Mouse (Mus musculus): ENCODE results near the gene Cap2.

The Cap2 gene

DNA sequence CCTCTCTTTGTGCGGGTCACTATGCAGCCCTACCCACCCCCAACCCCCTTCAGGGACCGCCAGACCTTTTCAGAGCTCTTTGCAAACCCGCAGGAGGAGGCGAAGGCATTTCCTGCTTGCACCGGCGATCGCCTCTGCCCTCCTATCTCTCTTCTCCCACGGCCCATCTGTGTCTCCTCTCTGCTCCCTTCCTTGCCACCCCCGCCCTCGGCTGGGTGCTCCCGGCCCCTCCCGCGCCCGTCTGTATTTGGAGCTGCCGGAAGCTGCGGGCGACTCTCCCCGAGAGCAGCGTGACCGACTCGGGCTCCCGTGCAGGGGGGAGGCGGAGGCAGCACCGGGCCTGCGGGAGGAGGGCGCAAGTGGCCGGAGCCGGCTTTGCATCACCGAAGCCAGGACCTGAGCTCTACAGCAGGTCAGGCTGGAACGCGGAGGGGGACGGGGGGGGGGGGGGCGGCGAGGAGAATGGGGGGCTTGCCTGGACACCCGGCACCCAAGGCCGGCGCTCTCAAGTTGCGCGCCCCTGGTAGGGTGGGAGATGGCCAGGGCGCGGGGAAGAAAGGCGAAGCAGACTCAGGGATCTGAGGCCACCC lies at the start of gene Cap2:
Gene Cap2, plus strand, starts transcription at position 49 of the 590 bp plus-strand sequence.
- DNase-seq (ENCODE audit: extremely low spot score, low read depth, low spot score): no peak

DNA sequence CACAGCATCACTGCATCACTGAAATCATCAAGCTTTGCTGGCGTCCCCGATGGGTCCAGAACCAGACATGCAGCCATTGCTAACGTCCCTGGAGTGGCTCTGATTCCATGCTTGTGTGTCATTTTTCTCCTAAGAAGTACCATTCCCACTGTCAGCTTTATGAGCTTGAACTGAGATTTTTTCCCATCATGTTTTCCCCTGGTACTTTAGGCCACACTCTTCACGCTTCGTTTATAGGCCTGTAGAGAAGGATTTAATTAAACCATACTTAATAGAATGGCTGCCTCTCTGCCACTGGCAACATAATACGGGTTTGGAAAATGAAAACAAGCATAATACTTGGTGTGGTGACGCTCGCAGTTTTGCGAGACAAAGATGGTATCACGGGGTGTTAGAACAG lies 42.1 kb upstream of the Cap2 start:
- DNase-seq (ENCODE audit: extremely low spot score, low read depth, low spot score): no peak

DNA sequence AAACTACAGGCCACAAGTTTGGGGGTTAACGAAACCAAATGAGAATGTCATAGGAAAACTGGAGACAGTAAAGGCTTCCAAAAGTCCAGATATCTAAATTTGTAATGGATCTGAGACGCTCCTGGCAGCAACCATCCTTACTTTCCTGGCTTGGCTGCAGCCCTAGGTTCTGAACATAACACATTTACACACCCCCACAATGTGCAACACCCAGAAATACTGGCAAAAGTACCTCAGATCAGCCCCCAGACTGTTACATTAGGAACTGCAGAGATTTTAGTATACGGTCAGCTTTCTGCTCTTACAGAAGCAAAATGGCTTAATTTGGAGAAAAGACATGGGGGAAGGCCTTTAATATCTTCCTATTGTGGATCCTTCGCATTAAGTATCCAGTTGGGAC lies 39.4 kb upstream of the Cap2 start:
- no peak for DNase-seq (ENCODE audit: extremely low spot score, low read depth, low spot score)

DNA sequence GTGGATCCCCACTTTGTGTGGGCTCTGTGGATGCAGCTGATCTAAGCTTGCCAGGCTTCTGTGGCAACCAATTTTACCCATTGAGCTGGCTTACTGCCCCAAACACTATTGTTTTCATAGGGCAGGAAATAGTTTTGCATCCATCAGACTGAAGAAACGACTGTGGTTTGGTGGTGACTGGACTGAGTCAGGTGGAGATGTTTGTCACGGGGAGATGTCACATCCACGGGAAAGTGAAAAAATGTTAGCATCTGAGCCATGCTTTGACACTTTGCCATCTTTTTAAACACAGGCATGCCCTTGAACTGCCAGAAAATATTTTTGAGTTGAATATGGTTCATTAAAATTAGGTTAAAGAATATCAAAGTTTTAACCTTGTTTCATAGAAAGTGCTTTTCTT lies 37.9 kb upstream of the Cap2 start:
- no peak for DNase-seq (ENCODE audit: extremely low spot score, low read depth, low spot score)

DNA sequence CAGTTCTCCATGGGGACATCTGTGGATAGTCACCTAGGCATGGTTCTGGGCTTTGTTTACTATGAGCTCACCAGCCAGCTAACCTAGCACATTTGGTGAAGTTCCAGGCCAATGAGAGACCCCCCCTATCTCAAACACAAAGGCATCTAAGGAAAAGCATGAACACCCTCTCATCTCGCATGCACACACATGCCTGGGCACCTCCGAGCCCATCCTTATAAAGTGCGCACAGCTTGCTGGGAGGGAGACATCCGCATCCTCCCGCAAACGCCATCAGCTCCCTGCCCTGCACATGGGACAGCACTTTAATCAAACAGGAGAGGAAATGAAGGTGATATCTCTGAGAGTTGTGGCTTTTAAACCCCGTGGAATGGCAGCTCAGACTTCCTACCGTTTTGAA lies 33.4 kb upstream of the Cap2 start:
- no peak for DNase-seq (ENCODE audit: extremely low spot score, low read depth, low spot score)

DNA sequence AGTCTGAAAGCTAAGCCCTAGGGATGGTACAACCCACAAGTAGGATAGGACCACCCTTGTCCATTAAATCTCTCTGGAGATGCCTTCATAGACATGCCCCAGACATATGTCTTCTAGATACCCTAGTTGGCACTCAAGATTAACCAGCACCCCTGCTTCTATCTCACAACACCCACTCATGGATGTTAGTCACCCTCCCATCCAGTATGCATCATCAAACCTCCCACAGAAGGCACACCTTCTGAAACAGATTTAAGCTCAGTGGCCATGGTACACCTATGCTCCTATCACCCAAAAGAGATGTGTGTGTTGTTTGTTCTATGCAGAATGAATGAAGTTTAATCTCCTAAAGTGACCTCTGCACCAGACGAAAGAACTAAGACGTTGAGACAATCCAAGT lies 32.1 kb upstream of the Cap2 start:
- no peak for DNase-seq (ENCODE audit: extremely low spot score, low read depth, low spot score)

DNA sequence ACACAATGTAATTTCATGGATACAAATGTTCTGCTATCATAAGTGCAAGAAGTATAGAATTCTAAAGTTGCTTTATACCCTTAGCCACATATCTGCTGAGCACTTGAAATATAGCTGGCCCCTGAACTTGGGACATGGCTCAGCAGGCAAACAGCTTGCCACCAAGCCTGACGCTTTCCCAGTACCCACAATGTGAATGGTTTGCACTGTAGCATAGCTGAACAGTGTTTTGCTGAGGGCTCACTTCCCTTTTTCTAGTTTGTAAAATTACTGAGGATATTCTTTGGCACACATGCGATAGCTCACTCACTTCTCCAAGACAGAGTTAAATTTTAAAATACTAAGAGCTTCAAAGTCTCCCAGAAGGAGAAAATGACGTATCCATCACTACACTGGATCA lies 20.4 kb upstream of the Cap2 start:
- no peak for DNase-seq (ENCODE audit: extremely low spot score, low read depth, low spot score)

DNA sequence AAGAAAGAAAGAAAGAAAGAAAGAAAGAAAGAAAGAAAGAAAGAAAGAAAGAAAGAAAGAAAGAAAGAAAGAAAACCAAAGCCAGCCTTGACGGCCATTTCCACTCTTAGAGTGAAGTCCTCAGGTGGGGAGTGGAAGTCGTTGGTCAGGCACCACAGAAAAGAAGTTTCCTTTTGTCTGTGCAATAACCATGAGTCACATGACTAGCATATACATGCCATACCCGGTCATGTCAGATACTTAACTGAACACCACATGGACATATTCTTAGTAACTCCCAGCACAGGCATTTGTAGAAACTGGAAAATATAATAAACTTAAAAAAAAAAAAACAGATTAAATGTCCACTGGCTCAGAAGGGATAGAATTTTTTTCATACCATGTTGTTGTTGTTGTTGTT lies 16.0 kb upstream of the Cap2 start:
- DNase-seq (ENCODE audit: extremely low spot score, low read depth, low spot score): no peak

DNA sequence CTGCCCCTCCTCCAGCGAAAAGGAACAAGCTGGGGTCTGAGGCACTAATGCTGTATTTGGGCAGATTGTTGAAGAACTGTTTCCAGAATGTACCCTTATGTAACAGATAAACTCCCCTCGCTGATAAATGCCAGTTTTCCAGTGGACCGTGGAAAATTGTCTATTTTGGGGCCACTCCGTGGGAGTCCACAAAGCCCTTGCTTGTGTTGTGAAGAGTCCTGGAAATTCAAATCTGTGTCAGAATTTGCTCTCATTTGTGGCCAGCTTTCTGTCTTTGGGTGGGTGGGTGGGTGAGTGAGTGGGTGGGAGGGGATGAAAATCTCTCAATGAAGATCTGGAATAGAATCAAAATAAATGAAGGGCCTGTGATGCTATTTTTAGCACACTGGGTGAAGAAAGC lies 13.5 kb upstream of the Cap2 start:
- no peak for DNase-seq (ENCODE audit: extremely low spot score, low read depth, low spot score)

DNA sequence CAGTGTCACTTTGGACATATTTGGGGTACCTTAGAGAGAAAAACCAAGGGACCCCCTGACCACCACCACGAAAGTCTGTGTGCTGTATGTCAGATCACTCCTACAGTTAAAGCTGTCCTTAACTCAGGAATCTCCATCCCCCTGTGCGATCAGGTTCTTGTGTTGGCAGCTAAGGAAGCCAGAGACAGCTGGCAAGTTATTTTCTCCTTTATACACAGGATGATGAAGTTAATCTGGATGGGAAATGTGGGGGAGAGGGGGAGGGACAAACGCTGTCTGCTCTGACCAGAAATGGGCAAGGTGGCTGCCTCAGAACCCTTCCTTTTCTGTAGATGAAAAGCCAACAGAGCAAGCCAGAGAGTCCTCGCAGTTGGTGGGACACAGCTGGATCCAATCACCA lies 11.0 kb upstream of the Cap2 start:
- no peak for DNase-seq (ENCODE audit: extremely low spot score, low read depth, low spot score)

DNA sequence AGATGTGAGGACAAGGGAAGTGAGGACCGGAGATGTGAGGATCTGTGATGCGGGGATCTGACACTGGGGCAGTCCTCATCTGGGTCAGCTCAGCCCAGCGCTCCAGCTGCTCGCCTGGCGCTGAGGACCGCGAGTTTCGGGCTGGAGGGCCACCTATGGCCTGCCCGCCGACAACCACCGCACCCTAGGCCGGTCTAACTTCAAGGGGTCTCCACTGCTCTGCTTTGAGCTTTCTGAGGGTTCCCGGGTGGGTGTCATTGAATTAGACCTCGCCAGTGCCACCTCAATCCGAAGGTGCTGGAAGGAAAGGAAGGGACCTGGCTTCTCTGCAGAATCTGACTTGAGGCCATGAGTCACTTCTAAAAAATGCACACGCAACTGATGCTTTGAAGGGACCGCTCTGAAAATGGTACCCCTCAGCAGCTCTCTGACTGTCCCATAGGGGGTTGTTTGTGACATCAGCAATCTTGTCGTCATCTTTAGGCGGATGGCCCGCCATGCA lies 793 bp downstream of the Cap2 start:
- no peak for DNase-seq (ENCODE audit: extremely low spot score, low read depth, low spot score)

DNA sequence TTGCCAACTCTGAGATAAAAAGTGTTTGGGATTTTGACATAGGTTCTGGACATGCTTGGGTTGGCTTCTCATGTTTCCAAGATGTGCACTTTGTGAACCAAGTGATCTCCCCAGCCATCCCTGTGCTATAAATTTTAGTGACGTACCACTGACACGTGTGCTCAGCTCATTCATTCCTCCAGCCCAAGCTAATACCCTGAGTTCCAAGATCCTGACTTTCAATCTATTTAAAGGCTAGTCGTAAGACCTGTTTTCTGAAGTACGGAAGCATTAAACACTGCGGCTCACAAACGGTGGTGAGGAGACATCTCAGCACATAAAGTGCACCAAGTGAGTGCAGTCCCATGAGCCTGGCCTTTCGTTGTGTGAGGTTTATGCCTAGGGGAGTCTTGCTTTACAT lies 6.3 kb downstream of the Cap2 start:
- DNase-seq (ENCODE audit: extremely low spot score, low read depth, low spot score): no peak

DNA sequence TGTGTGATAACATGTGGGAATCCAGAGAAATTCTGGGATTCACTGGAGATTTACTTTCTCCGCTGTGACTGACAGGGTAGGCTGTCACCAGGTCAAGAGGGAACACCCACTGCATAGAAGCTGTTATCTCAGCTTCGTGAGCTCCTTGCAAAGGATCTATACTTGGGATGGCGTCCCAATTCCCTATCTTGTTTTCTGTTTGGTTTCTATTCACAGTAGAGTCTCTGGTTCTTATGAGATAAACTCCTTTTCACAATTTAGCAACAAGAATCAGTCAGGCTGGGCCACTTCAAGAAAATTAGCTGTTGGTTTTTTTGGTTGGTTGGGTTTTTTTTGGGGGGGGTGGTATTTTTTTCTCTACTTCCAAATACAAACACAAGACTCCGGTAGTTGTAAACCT lies 7.2 kb downstream of the Cap2 start:
- DNase-seq (ENCODE audit: extremely low spot score, low read depth, low spot score): no peak

DNA sequence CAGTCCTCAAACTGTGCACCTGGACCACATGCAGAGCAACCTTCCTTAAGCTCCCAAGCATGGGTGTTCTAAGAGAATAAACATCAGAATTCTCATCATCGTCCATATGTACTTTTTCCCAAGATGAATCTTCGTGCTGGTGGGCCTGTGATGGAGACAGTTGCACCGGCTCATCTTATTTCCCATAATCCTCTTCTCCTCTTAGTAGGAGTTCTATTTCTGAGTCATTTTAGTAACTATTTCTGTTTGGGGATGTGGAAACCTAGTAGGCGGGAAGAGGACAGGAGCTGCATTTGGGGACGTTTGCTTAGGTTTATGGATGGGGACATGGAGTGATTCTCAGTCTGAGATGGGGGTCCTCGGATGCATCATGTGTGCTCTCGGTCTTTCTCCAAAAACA lies 8.8 kb downstream of the Cap2 start:
- DNase-seq (ENCODE audit: extremely low spot score, low read depth, low spot score): no peak

DNA sequence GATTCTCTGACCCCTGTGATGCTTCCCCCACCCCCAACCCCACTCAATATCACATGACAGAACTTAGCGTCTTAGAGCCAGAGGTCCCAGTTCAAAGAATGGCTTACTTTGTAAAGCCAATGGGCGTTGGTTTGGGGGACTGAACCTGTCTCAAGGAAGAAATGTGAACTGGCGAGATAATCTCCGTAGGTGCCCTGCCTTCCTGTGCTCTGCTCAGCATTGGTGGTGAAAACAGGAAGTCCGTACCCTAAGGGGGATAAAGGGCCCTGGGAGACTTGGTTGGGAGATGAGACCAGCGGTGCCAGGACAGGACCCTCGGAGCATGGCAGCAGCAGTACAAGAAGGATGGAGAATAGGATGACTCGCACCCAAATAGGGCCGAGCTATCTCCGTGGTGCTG lies 12.8 kb downstream of the Cap2 start:
- no peak for DNase-seq (ENCODE audit: extremely low spot score, low read depth, low spot score)

DNA sequence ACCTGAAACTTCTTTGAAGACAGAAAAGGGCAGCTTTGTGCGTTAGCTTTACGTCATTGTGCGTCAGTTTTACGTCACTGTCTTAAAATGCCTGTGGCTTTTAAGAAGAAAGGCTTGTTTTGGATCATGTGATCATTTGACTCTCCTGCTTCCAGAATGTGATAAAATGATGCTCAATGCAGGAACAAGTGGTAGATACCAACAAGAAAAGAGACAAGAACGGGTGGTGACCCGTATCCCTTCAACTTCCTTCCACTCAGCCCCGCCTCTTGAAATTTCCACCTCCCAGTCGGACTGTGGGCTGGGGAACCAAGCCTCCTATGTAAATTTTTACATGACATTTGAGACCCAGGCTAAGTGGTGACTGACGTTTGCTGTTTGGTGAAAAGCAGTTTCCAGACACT lies 13.5 kb downstream of the Cap2 start:
- DNase-seq (ENCODE audit: extremely low spot score, low read depth, low spot score): no peak

DNA sequence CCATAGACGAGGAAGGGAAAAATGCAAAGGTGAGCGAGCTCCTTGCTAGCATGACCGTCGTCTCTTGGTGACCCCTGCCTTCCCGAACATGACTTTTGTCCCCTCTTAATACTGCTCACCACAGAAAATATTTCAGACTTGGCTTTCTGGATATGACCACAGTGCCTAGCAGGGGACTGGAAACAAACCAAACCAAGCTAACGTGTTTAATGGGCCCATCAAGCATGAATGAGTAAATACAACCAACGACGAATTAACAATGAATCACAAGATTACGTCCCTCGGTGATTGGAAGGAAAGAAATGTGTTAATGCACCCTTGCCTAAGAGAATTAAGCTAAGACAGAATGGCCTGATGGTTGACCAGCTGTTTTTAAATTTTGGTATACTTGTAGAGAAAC lies 13.9 kb downstream of the Cap2 start:
- no peak for DNase-seq (ENCODE audit: extremely low spot score, low read depth, low spot score)

DNA sequence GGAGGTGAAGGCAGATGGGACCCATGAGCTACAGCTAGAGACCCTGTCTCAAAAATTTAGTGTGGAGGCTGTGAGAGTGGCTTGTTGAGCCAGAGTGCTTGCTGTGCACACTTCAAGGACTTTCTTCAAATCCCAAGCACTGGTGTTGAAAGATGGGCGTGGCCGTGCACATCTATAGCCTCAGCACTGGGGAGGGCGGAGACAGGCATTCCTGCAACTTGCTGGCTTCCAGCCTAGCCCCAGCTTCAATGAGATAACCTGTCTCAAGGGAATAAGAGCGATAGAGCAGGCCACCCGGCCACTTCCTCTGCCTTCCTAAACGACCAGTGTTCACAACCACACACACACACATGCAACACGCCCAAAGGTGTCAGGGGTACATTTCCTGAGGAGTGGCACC lies 14.5 kb downstream of the Cap2 start:
- no peak for DNase-seq (ENCODE audit: extremely low spot score, low read depth, low spot score)

DNA sequence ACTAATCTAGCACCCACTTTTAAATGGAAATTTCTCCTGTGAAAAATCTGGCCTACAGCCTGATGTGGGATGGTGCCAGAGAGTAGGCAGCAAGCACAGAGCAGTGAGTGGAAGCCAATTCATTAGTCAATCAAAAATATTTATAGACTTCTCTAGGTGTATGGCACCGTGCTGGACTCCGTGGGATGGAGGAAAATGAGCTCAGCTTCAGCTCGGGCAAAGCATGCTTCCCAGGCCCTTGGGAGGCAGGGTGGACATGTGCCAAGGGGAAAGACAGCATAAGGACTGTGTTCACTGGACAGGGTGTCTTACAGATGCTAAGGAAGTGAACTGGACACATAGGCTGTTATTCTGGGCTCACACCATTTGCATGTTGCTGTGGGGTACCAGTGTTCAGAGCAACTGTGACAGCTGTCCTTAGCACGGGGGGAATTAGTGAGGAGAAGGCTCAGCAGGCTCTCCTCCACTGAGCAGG lies 15.6 kb downstream of the Cap2 start:
- no peak for DNase-seq (ENCODE audit: extremely low spot score, low read depth, low spot score)

DNA sequence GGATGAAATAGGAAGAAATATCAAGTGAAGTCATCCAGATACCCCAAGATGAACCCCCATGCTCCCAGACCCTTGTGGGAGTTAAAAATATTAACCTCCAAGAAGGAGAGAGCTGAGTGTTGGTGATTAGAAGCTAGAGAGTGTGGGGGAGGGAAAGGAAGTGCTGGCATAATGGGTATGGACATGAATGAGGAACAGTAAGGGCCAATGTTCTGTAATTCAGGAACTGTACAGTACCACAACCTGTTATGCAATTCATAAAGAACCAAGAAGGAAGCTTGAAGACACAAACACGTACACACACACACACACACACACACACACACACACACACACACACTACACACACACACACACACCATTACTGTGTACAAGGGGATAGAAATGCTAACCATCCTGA lies 19.8 kb downstream of the Cap2 start:
- no peak for DNase-seq (ENCODE audit: extremely low spot score, low read depth, low spot score)

DNA sequence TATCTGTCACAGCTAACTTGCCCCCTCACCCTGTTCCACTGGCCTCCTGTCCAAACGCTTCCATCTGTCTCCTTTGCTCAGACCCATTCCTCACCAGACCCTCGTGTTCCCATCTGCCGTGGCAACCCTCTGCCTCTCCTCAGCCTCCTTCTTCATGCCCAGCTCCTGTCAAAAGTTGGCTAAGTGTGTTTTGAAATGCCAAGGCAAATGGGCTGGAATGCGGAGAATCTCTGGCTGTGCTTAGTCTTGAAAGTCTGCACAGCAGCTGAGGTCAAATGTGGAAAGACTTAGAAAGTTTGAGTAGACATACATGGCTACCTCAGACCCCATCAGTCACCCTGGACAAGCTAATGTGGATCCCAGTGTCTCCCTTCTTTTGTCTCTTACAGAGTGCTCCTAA lies 21.1 kb downstream of the Cap2 start:
- no peak for DNase-seq (ENCODE audit: extremely low spot score, low read depth, low spot score)

DNA sequence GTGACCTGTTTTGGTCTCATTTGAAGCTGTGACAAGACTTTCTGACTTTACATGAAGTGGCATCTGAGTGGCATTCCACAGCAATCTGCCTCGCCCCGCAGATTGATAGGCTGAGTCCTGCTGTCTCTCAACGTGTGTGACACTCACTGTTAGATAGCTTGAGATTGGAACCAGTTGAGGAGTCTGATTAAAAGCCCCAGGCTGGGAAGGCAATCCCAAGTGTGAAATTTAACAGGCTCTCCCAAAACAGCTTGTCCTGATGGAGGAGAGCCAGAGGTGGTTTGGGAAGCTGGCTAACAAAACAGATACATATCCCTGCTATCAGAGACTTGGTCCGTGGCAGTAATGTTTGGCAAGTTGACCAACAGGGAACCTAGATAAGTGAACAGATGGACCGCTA lies 21.6 kb downstream of the Cap2 start:
- DNase-seq (ENCODE audit: extremely low spot score, low read depth, low spot score): no peak

DNA sequence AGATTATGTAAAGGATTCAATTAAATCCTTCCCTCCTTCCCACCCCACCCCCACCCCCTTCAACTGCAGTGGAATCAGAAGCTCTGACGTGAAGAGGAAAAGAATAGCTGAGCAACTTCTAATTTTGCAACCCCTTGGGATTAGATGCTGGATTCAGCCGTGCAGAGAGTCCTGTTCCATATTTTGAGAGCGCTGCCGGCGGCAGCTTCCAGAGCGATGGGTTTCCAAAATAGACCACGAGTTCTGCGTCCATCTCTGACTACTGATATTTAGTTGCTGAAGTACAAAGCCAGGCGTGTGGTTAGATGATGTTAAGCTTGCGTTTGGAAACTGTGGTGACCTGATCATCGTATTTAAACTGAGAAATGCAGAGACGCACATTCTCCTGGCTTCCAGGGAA lies 22.1 kb downstream of the Cap2 start:
- DNase-seq (ENCODE audit: extremely low spot score, low read depth, low spot score): no peak
